Mouse (Mus musculus) ES-Bruce4 (cell line): ENCODE data around the gene 4930415O20Rik.

Experiments
- CTCF ChIP-seq: IDR thresholded peaks from one replicate; pipeline ENCODE4 v1.8.1; 2011; ENCODE audit warnings: low read depth, low read length
- EP300 ChIP-seq: IDR thresholded peaks from 2 replicates; pipeline ENCODE4 v1.6.1; 2011; ENCODE audit warnings: low read depth, low read length; ENCODE audit not compliant: insufficient read depth
- POLR2A ChIP-seq: IDR thresholded peaks from one replicate; pipeline ENCODE4 v1.8.1; 2011; ENCODE audit warnings: low read length; ENCODE audit not compliant: insufficient read depth

DNA sequence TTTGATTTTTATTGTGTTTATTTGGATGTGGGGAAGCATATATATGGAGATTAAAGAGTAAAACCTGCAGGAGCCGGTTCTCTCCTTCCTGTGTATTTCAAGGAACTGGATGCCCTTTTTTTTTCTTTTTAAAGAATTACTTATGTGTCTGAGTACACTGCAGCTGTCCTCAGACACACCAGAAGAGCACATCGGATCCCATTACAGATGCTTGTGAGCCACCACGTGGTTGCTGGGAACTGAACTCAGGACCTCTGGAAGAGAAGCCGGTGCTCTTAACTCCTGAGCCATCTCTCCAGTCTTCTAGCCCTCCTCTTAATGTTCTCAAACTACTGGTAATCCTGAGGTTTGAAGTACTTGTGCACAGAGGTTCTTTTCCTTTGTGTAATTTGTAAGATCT is 32.9 kb upstream of the 4930415O20Rik start:
- TF ChIP-seq POLR2A (no peak), EP300 (no peak), CTCF (no peak)
